Mouse (Mus musculus) heart, postnatal 0 days (tissue): ENCODE results near the gene Dph6. TPM values are rescaled to one million over a fixed set of nuclear protein-coding genes. Genes with fewer than 3 reads are reported as not detected.
A peak's percentile ranks its signal among the peaks of the same experiment; 100 is the strongest.

Source experiments
- ATAC-seq: fragments of 200-750 bp; cut with Nextera tagmentation; 2 replicates; pipeline ENCODE4 v1.8.0; 2017; ENCODE audit warnings: low read depth, moderate number of reproducible peaks, moderate library complexity; ENCODE audit not compliant: insufficient read depth
- DNase-seq: peaks from one replicate; pipeline ENCODE4 v3.0.0-alpha.2; 2016; ENCODE audit warnings: low spot score
- H3K27ac ChIP-seq: fragments of 300-500 bp; sonication (generic); 2 replicates; pipeline ENCODE4 v1.5.1; 2014; ENCODE audit warnings: low read depth, mild to moderate bottlenecking
- H3K27me3 ChIP-seq: fragments of 300-500 bp; sonication (generic); 2 replicates; pipeline ENCODE4 v1.6.1; 2014; ENCODE audit warnings: low read length, mixed read lengths; ENCODE audit not compliant: control insufficient read depth, insufficient read depth
- H3K36me3 ChIP-seq: fragments of 300-500 bp; sonication (generic); replicated peaks from 2 replicates; pipeline ENCODE4 v1.6.1; 2014; ENCODE audit warnings: low read length, mixed read lengths; ENCODE audit not compliant: control insufficient read depth, insufficient read depth
- H3K4me1 ChIP-seq: fragments of 300-500 bp; sonication (generic); 2 replicates; pipeline ENCODE4 v1.6.1; 2014; ENCODE audit warnings: antibody characterized with exemption; ENCODE audit not compliant: control insufficient read depth, insufficient read depth
- H3K4me2 ChIP-seq: fragments of 300-500 bp; sonication (generic); 2 replicates; pipeline ENCODE4 v1.6.1; 2014; ENCODE audit warnings: low read depth, mild to moderate bottlenecking, low read length, moderate library complexity
- H3K4me3 ChIP-seq: fragments of 300-500 bp; sonication (generic); 2 replicates; pipeline ENCODE4 v1.5.1; 2014; ENCODE audit warnings: low read depth, low read length
- H3K9ac ChIP-seq: fragments of 300-500 bp; sonication (generic); replicated peaks from 2 replicates; pipeline ENCODE4 v1.6.1; 2014; ENCODE audit warnings: low read depth, low read length, mixed read lengths
- H3K9me3 ChIP-seq: fragments of 300-500 bp; sonication (generic); replicated peaks from 2 replicates; pipeline ENCODE4 v1.6.1; 2016; ENCODE audit warnings: low read length; ENCODE audit not compliant: control insufficient read depth
- CTCF ChIP-seq: IDR thresholded peaks from 2 replicates; pipeline ENCODE4 v1.5.1; 2016; ENCODE audit warnings: antibody characterized with exemption, control low read depth, low read depth
- EP300 ChIP-seq: IDR thresholded peaks from 2 replicates; pipeline ENCODE4 v1.6.1; 2016; ENCODE audit warnings: antibody characterized with exemption, low read depth
- WGBS: fragments of 180-500 bp; shearing (Covaris S2); extraction: QIAGEN DNeasy Blood & Tissue Kit; methylation state at CpG from one replicate; pipeline ENCODE4 v1.1.7; 2014; 5-methylcytosine and 5-hydroxymethylcytosine counted together
- polyA plus RNA-seq: library from polyadenylated mRNA; unstranded; fragments of >200 nt; fragmentation: Nextera tagmentation; extraction: Ambion mirVana; gene quantifications from 2 replicates; pipeline ENCODE4 v1.2.1, GENCODE M21; 2015
- total RNA-seq: library from RNA; depleted of rRNA; stranded (reverse); fragments of >200 nt; gene quantifications from 2 replicates; pipeline ENCODE4 v1.2.3, GENCODE M21; 2014; ENCODE audit warnings: low replicate concordance; rRNA removed

Dph6 gene
- total RNA-seq (6.9 and 12.4 TPM in 2 replicates), polyA plus RNA-seq (10.7 and 11.5 TPM in 2 replicates)

GRCm38 (mm10) chr2:114654365-114655239, at the start of gene Dph6:
Gene Dph6, minus strand, starts transcription at chr2:114654964.
- ATAC-seq: peak; percentile 97
- Histone ChIP-seq H3K27ac (peak within 1 kb of the TSS; percentile 93), H3K9ac (peak within 1 kb of the TSS; percentile 79), H3K4me3 (peak within 1 kb of the TSS; percentile 81), H3K4me2 (peak within 1 kb of the TSS; percentile 78), H3K9me3 (no peaks in the 10 kb centered on the region), H3K27me3 (no peaks in the 10 kb centered on the region), H3K36me3 (no peaks in the 10 kb centered on the region), H3K4me1 (0 out of 2 replicates have a peak, but pooled peaks cover 5% of the 10 kb centered on the region)
- no peak for TF ChIP-seq CTCF
- peak; percentile 97 for TF ChIP-seq EP300
- DNase-seq: peak; percentile 90
- WGBS: under 1% methylated on average over 45 of the region's 45 CpGs

GRCm38 (mm10) chr2:114700966-114701685, 46.4 kb upstream of the Dph6 start:
- no peak overlapping the region for H3K4me2 ChIP-seq
- WGBS: 62% methylated on average over 2 of the region's 2 CpGs
- no peaks in the 10 kb centered on the region for H3K27me3 ChIP-seq
- no peak overlapping the region for H3K9ac ChIP-seq
- H3K4me1 ChIP-seq: no peaks in the 10 kb centered on the region
- H3K9me3 ChIP-seq: no peaks in the 10 kb centered on the region
- H3K4me3 ChIP-seq: no peak overlapping the region
- H3K36me3 ChIP-seq: no peaks in the 10 kb centered on the region
- H3K27ac ChIP-seq: no peak overlapping the region
- TF ChIP-seq CTCF (no peak), EP300 (no peak)
- no peak for DNase-seq
- ATAC-seq: no peak

DNA sequence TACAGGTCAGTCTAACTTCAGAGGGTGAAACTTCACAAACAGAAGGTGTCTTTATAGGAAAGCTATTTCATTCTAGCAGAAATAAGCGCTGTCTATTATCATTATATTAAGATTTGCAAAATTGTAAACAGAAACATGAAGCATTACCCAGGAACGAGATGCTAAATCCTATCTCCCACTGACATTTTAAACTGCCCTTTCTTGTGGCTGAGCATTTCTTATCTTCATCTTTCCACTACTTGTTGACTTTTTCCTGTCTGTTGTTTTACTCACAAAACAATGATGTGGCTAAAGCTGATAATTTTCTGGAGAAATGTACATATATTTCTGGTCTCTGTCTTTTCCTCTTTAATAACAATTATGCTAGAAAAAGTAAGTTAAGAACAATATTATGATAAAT, 36.8 kb upstream of the Dph6 start:
- no peak for ATAC-seq
- 64% methylated on average over 2 of the region's 2 CpGs for WGBS
- Histone ChIP-seq H3K4me2 (no peak overlapping the region), H3K4me1 (no peaks in the 10 kb centered on the region), H3K4me3 (no peak overlapping the region), H3K36me3 (no peaks in the 10 kb centered on the region), H3K27me3 (no peaks in the 10 kb centered on the region), H3K27ac (no peak overlapping the region), H3K9me3 (no peaks in the 10 kb centered on the region), H3K9ac (no peak overlapping the region)
- no peak for DNase-seq
- TF ChIP-seq CTCF (no peak), EP300 (no peak)

- Histone ChIP-seq H3K9me3 (no peaks in the 10 kb centered on the region), H3K4me2 (no peak overlapping the region), H3K36me3 (no peaks in the 10 kb centered on the region), H3K4me3 (no peak overlapping the region), H3K27ac (no peak overlapping the region), H3K9ac (no peak overlapping the region), H3K27me3 (no peaks in the 10 kb centered on the region), H3K4me1 (no peaks in the 10 kb centered on the region)
- DNase-seq (no peak), ATAC-seq (no peak)
- WGBS: 67% methylated on average over 1 of the region's 1 CpGs
- TF ChIP-seq EP300 (no peak), CTCF (no peak)
These were observed 32.7 kb upstream of the Dph6 start for GRCm38 (mm10) chr2:114687483-114687882.

DNA sequence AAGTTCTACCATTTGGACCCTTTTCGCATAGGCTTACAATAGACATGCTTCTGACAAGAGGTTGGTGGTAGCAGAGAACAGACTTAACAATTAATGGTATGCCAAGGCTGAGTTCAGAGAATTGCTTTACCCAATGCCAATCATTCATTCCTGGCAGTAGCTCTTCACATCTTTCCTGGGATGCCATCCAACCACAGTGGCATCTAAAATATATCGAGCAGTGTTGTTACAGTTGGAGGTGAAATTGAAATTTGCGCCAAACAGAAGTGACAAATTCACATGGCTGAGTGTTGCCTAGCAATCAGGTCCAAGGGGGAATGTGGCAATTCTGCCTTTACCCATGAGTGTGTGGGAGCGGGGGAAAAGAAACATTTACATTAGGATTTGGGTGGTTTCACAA, 32.3 kb upstream of the Dph6 start:
- H3K9ac ChIP-seq: no peak overlapping the region
- no peaks in the 10 kb centered on the region for H3K27me3 ChIP-seq
- DNase-seq (no peak), ATAC-seq (no peak)
- no peak overlapping the region for H3K4me3 ChIP-seq
- TF ChIP-seq EP300: no peak
- TF ChIP-seq CTCF: no peak
- no peaks in the 10 kb centered on the region for H3K4me1 ChIP-seq
- H3K27ac ChIP-seq: no peak overlapping the region
- 72% methylated on average over 4 of the region's 4 CpGs for WGBS
- H3K4me2 ChIP-seq: no peak overlapping the region
- no peaks in the 10 kb centered on the region for H3K9me3 ChIP-seq
- H3K36me3 ChIP-seq: no peaks in the 10 kb centered on the region
